Mouse (Mus musculus) subcutaneous adipose tissue, adult 2 months (tissue): ENCODE data around the gene Lyst. TPM values are rescaled to one million over a fixed set of nuclear protein-coding genes. Genes with fewer than 3 reads are reported as not detected.

ENCODE experiments used
- polyA plus RNA-seq: library from polyadenylated mRNA; depleted of rRNA; stranded (reverse); fragments of >200 nt; gene quantifications from 2 replicates; pipeline ENCODE4 v1.2.3, GENCODE M21; 2012; ENCODE audit warnings: low replicate concordance; rRNA removed

Lyst gene
- polyA plus RNA-seq: 7.7 and 9.3 TPM in 2 replicates

DNA sequence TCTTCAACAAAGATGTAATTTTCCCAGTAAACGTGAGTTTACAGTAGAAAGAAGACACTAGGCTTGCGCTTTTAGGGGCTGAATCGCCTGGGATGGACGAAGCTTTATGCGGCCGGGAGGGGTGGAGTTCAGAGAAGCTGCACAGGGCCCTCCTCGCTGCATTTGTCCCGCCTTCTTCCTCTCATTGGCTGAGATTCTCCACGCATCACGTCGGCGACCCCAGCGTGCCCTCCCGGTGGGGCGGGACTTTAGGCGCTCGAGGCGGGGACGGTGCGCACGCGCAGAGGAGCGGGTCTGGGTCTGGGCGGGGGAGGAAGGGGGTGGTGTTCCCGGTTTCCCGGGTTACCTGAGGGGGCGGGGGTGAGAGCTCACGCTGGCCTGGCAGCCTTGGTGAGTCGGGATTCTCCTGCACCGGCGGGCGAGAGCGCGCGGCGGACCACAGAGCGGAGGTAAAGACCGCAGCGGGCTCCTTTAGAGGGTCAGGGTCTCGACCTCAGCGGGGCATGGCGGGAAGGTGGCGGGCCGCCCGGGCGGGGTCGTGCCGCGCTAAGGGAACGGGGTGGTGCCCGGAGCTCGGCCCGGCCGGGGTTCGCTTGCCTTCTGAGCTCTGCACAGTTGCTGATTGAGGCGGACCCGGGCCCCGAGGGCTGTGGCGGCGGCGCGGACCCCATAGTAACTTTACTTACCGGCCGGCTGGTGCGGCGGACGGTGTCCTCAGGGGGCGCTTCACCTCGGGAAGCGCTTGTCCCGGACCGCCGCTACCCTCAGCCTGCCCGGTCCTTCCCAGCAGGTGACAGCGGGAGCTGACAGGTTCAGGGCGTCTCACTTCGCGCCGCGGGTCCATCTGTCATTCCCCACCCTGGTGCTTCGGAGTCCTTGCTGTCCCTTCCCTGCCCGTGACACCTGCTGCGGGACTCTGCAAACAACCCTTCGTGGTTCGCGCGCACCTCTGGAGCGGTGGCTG, at the start of gene Lyst:
Lyst (plus strand) TSS at position 350 of the 964 bp plus-strand sequence.

DNA sequence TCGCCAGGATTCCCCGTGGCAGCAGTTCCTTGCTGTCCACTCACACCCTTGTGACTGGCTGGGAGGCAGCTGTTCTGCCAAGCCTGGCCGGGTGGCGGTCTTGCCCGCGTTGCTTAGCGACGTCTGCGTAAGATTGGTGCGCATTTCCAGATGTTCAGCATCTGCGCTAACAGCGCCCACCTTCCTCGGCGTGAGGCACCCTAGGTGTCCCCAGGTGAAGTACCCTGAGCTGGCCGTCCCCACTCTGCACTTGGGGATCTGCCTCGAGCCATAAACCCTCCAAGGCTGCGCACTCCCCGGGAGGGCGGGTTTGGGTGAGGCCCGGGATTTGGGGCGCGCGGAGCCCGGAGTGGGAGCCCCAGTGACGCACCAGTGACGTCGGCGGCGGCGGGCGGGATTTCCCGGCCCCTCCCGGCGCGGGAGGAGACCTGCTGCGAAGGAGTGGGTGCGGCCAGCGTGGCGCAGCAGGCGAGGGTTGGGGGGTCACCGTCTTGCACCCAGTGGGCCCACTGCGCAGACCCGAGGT, 193.8 kb downstream of the Lyst start, which contains the start of gene Gng4:
Gng4 (plus strand) TSS at position 166 of the 526 bp plus-strand sequence.

Other genes with a start within 250 kb of the Lyst start
- 31.3 and 62.5 TPM in 2 replicates for gene Gpr137b, start 196.4 kb upstream of the Lyst start, polyA plus RNA-seq
- 492 and 565 TPM in 2 replicates for gene Nid1, start 152.8 kb upstream of the Lyst start, polyA plus RNA-seq
- 0.17 and 1.8 TPM in 2 replicates for gene Gng4, start 193.7 kb downstream of the Lyst start, polyA plus RNA-seq